Mouse (Mus musculus) small intestine, adult 2 months (tissue): ENCODE measurements around the gene 1700109H08Rik. TPM values are rescaled to one million over a fixed set of nuclear protein-coding genes. Genes with fewer than 3 reads are reported as not detected.

Experiments used
- H3K27ac ChIP-seq: fragments of 200-500 bp; 2 replicates; pipeline ENCODE4 v1.5.1; 2012; ENCODE audit warnings: low read depth, low read length, control low read depth, inconsistent platforms; ENCODE audit not compliant: insufficient read depth
- H3K27me3 ChIP-seq: fragments of 200-500 bp; 2 replicates; pipeline ENCODE4 v1.6.1; 2012; ENCODE audit warnings: mild to moderate bottlenecking, moderate library complexity, low read length, inconsistent platforms; ENCODE audit not compliant: control insufficient read depth, insufficient read depth
- H3K36me3 ChIP-seq: fragments of 200-500 bp; 2 replicates; pipeline ENCODE4 v1.6.1; 2012; ENCODE audit warnings: mild to moderate bottlenecking, low read length, control low read depth, inconsistent platforms; ENCODE audit not compliant: control insufficient read depth, insufficient read depth
- H3K4me1 ChIP-seq: fragments of 200-500 bp; 2 replicates; pipeline ENCODE4 v1.6.1; 2012; ENCODE audit warnings: low read length, inconsistent platforms, mixed read lengths; ENCODE audit not compliant: control insufficient read depth, insufficient read depth, insufficient read length
- H3K4me3 ChIP-seq: fragments of 200-500 bp; 2 replicates; pipeline ENCODE4 v1.5.1; 2012; ENCODE audit warnings: low read depth, mild to moderate bottlenecking, control low read depth, inconsistent platforms, low read length, moderate library complexity
- CTCF ChIP-seq: fragments of 200-500 bp; IDR thresholded peaks from 2 replicates; pipeline ENCODE4 v1.5.1; 2012; ENCODE audit warnings: low read depth, mild to moderate bottlenecking, control low read depth, inconsistent platforms, low read length, moderate library complexity, mixed read lengths; ENCODE audit not compliant: insufficient replicate concordance, insufficient read length; ENCODE audit errors: extremely low read depth
- POLR2A ChIP-seq: fragments of 200-500 bp; IDR thresholded peaks from 2 replicates; pipeline ENCODE4 v1.6.1; 2012; ENCODE audit warnings: low read depth, mild to moderate bottlenecking, control low read depth, inconsistent platforms, low read length, moderate library complexity
- WGBS: fragments of 180-500 bp; shearing (Covaris S2); methylation state at CpG from one replicate; pipeline ENCODE4 v1.1.7; 2018; 5-methylcytosine and 5-hydroxymethylcytosine counted together
- polyA plus RNA-seq: library from polyadenylated mRNA; depleted of rRNA; stranded (reverse); fragments of >200 nt; gene quantifications from 2 replicates; pipeline ENCODE4 v1.2.3, GENCODE M21; 2012

1700109H08Rik gene
- polyA plus RNA-seq, 1 experiment: 0.90 TPM

DNA sequence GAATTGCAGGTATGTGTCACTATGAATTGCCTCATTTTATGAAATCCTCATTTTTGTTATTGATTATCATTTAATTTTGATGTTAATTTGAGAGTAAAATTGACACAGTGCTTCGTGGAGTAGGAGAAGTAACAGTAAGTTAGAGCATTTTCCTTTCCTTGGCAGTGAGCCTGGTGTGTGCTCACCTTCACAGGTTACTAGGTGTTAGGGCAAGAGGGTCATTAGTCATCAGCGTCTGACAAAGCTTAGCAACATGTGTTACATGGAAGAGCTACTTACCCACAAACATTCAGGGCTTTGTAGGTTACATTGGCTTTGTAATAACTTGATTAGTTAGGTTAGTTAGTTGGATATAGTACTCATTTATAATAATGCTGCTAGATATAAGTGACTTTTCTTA lies 17.2 kb upstream of the 1700109H08Rik start:
- H3K4me3 ChIP-seq: no peak overlapping the region
- no peak for TF ChIP-seq CTCF
- TF ChIP-seq POLR2A: no peak
- H3K4me1 ChIP-seq: no peaks in the 10 kb centered on the region
- 54% methylated on average over 2 of the region's 2 CpGs for WGBS
- no peaks in the 10 kb centered on the region for H3K27me3 ChIP-seq
- H3K36me3 ChIP-seq: peaks cover 20% of the 10 kb centered on the region
- no peak overlapping the region for H3K27ac ChIP-seq

DNA sequence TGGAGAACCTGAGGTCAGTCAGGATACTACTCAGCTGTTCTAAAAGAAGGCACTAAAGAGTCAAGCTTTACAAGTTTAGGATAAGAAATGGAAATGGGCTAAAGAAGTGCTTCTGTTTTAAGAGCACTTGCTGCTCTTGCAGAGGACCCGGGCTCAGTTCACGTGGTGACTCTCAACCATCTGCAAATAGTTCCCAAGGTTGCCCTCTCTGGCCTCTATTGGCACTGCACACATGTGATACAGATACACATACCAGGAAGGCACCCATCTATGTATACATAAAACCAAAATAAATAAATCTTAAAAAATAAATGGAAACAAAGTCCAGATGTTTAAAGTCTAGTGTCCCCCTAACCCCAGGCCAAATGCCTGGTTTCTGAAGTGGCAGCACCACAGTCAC lies 3.5 kb downstream of the 1700109H08Rik start:
- no peaks in the 10 kb centered on the region for H3K4me1 ChIP-seq
- no peaks in the 10 kb centered on the region for H3K27me3 ChIP-seq
- H3K4me3 ChIP-seq: no peak overlapping the region
- 96% methylated on average over 2 of the region's 2 CpGs for WGBS
- H3K27ac ChIP-seq: no peak overlapping the region
- no peak for TF ChIP-seq POLR2A
- TF ChIP-seq CTCF: no peak
- peaks cover 64% of the 10 kb centered on the region for H3K36me3 ChIP-seq

DNA sequence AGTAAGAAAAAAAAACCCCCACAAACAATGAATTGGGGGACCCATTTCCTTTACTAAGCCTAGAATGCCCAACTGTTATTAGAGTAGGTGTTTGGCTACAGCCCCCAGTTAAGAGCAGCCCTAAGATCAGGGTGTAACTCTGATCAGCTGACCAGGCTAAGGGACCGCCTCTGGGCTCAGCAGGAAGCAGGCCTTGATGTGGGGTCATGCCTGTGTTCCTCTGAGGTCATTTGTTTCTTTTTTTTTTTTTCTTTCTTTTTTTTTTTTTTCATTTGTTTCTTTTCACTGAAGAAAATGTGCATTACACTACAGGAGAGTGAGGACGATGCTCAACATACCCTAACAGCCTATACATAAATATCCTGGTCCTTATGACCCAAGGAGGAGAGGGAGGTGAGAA lies 6.6 kb downstream of the 1700109H08Rik start:
- Histone ChIP-seq H3K36me3 (peaks cover 59% of the 10 kb centered on the region), H3K27ac (no peak overlapping the region), H3K27me3 (no peaks in the 10 kb centered on the region), H3K4me1 (no peaks in the 10 kb centered on the region), H3K4me3 (no peak overlapping the region)
- no peak for TF ChIP-seq CTCF
- no peak for TF ChIP-seq POLR2A
- WGBS: 92% methylated on average over 2 of the region's 2 CpGs

GRCm38 (mm10) chr5:3579066-3579465 lies 7.7 kb downstream of the 1700109H08Rik start:
- Histone ChIP-seq H3K27me3 (no peaks in the 10 kb centered on the region), H3K36me3 (peaks cover 55% of the 10 kb centered on the region), H3K4me1 (no peaks in the 10 kb centered on the region), H3K4me3 (no peak overlapping the region), H3K27ac (no peak overlapping the region)
- TF ChIP-seq POLR2A (no peak), CTCF (no peak)
- 91% methylated on average over 7 of the region's 7 CpGs for WGBS

DNA sequence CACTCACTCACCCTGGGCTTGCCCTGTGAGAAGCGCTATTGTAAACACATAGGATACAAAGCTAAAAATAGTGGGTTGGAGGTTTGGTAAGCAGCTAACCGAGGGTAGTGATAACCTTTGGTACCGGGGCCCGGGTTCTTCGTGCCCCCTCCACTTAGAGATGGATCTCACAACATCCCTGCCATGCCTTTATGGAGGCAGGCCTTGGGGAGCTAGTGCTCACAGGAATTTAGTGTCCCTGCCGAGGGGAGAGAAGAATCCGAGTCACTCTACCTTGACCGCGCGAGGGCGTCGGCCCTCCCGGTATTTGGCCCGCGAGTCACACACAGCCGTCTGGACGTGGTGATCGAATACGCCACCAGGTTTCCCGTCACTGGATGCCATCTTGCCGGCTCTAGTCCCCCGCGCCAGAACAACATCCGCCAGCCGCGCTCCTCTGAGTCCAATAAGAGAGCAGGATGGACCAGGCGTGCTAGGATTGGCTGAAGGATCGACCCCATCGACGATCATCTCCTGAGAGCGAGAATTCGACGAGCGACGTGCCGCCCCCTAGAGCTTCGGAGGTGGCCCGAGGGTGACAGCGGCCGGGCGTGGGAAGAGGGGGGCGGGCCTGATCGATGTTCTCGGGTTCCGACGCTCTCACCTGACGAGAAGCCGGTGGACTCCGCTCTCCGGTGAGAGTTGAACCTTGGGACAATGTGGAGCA lies 24.5 kb downstream of the 1700109H08Rik start, which contains the start of gene Pex1:
Gene Pex1, plus strand, starts transcription at position 374 of the 706 bp plus-strand sequence.
- peaks cover 10% of the 10 kb centered on the region; the same call in 1 of the 2 replicates for H3K36me3 ChIP-seq
- H3K4me3 ChIP-seq: peak within 1 kb of the TSS; percentile 71
- peak within 1 kb of the TSS; percentile 46 for H3K27ac ChIP-seq
- TF ChIP-seq POLR2A (peak; percentile 6; the same call in 1 of the 2 replicates), CTCF (0 out of 2 replicates have a peak, but pooled peaks have one; percentile 11)
- no peaks in the 10 kb centered on the region for H3K27me3 ChIP-seq
- under 1% methylated on average over 50 of the region's 50 CpGs for WGBS
- H3K4me1 ChIP-seq: no peaks in the 10 kb centered on the region

- H3K27ac ChIP-seq: peak within 1 kb of the TSS; percentile 46
- 0 out of 2 replicates have a peak, but pooled peaks cover 5% of the 10 kb centered on the region for H3K36me3 ChIP-seq
- peak; percentile 35 for TF ChIP-seq CTCF
- TF ChIP-seq POLR2A: no peak
- no peaks in the 10 kb centered on the region for H3K4me1 ChIP-seq
- H3K4me3 ChIP-seq: peak within 1 kb of the TSS; percentile 71
- no peaks in the 10 kb centered on the region for H3K27me3 ChIP-seq
- WGBS: under 1% methylated on average over 31 of the region's 31 CpGs
Measured at GRCm38 (mm10) chr5:3596399-3596766, 25.0 kb downstream of the 1700109H08Rik start, which contains the start of gene Rbm48. Gene Rbm48 (minus strand): TSS chr5:3596585.

- TF ChIP-seq CTCF: no peak
- TF ChIP-seq POLR2A: no peak
- H3K36me3 ChIP-seq: 0 out of 2 replicates have a peak, but pooled peaks cover 5% of the 10 kb centered on the region
- no peaks in the 10 kb centered on the region for H3K27me3 ChIP-seq
- H3K4me3 ChIP-seq: no peak overlapping the region
- H3K27ac ChIP-seq: no peak overlapping the region
- H3K4me1 ChIP-seq: no peaks in the 10 kb centered on the region
Measured at GRCm38 (mm10) chr5:3597171-3597570, 25.8 kb downstream of the 1700109H08Rik start.

- Histone ChIP-seq H3K27ac (no peak overlapping the region), H3K4me3 (no peak overlapping the region), H3K36me3 (0 out of 2 replicates have a peak, but pooled peaks cover 3% of the 10 kb centered on the region), H3K27me3 (no peaks in the 10 kb centered on the region), H3K4me1 (no peaks in the 10 kb centered on the region)
- TF ChIP-seq CTCF (no peak), POLR2A (no peak)
- WGBS: 87% methylated on average over 5 of the region's 5 CpGs
Measured at GRCm38 (mm10) chr5:3598766-3599165, 27.4 kb downstream of the 1700109H08Rik start.
